Mouse (Mus musculus): ENCODE data around the gene Ncam2. TPM values are rescaled to one million over a fixed set of nuclear protein-coding genes. Genes with fewer than 3 reads are reported as not detected.
A peak's percentile ranks its signal among the peaks of the same experiment; 100 is the strongest.

Ncam2 gene
- polyA plus RNA-seq, 1 experiment from 2014 or later = 7.5 TPM

DNA sequence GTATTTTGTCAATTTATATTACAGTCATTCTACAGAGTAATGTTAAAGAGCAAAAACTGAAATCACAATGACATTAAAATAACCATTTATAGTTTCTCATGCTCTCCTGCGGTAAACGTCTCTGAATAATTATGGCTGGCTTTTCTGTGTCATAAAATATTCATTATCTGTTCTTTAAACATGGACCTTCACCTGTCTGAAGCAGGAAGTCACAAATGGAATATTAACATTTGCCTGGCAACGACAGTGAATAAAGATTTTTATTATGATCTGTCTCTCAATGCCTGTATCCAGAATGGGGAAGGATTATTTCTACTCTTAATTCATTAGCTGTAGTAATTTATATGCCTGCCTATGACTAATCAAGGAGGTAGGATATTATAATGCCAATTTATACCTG, 108.7 kb downstream of the Ncam2 start:
- Histone ChIP-seq H3K4me3 (no peak overlapping the region), H3K4me2 (replicated peaks) (no peak overlapping the region), H3K27me3 (no peaks in the 10 kb centered on the region), H3K36me3 (no peaks in the 10 kb centered on the region), H3K27ac (replicated peaks) (no peak overlapping the region), H3K9me3 (no peaks in the 10 kb centered on the region), H3K9ac (replicated peaks) (no peak overlapping the region), H3K4me1 (no peaks in the 10 kb centered on the region)
- ATAC-seq (ENCODE audit: low FRiP score, low read depth) = no peak
- 86% methylated on average over 3 of the region's 3 CpGs for WGBS

DNA sequence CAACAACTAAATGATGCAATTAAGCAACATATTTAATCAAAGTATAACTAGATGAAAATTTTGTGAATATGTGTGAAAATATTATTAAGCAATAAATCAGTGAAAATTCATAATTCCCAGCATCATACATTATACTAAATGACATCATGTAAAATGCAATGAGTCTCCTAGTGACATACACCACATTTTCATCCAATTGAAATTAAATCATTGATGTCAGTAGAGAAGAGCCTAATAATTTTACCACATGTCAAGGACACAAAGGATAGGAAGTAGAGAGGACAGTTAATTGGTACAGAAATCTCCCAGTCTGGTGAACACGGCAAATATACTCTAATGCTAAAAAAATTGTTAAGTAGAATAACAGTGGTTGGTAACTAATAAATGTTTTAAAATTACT, 118.5 kb downstream of the Ncam2 start:
- Histone ChIP-seq H3K9me3 (no peaks in the 10 kb centered on the region), H3K4me2 (replicated peaks) (no peak overlapping the region), H3K9ac (replicated peaks) (no peak overlapping the region), H3K4me3 (no peak overlapping the region), H3K36me3 (no peaks in the 10 kb centered on the region), H3K27ac (replicated peaks) (no peak overlapping the region), H3K4me1 (no peaks in the 10 kb centered on the region), H3K27me3 (no peaks in the 10 kb centered on the region)
- 89% methylated on average over 1 of the region's 1 CpGs for WGBS
- ATAC-seq (ENCODE audit: low FRiP score, low read depth) = no peak

DNA sequence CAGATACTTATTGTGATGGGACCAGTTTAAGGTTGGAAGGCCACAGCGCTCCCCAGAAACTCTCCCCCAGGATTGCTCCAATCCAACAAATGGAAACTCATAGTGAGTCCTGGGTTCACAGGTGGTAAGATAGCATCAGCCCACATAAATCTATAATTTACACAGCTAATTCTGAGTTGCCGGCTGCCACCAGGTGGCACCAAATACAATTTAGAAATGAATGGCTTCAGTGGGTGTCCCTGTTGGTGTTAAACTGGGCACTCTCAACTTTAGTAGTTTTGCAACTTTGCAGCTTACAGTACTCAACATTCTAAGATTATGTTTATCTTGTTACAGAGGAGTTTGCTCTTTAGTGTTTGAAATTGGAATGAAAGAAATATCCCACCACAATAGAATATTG, 130.0 kb downstream of the Ncam2 start:
- no peak overlapping the region for H3K9ac ChIP-seq (replicated peaks)
- WGBS = 17% methylated on average over 2 of the region's 2 CpGs
- H3K27ac ChIP-seq (replicated peaks) = no peak overlapping the region
- H3K4me3 ChIP-seq = no peak overlapping the region
- H3K4me2 ChIP-seq (replicated peaks) = no peak overlapping the region
- no peaks in the 10 kb centered on the region for H3K9me3 ChIP-seq
- ATAC-seq (ENCODE audit: low FRiP score, low read depth) = peak; percentile 64
- H3K36me3 ChIP-seq = no peaks in the 10 kb centered on the region
- no peaks in the 10 kb centered on the region for H3K4me1 ChIP-seq
- no peaks in the 10 kb centered on the region for H3K27me3 ChIP-seq

DNA sequence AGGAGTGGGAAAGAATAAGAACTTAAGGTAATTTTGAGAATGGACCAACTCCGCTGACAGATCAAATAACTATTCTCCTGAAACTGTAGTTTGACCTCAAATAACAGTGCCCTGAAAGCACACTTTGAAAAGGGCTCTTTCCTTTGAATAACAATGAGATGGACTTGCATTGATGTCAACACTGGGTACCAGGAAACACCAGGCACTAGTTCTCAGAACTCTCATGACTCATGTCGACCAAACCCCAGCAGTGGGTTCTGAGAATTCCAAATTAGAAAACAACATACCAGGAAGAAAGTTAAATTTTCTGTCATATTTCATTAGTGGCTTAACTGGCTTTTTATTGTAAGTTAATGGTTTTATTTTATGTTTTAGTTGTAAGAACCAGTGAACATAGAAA, 165.4 kb downstream of the Ncam2 start:
- no peak overlapping the region for H3K4me3 ChIP-seq
- H3K36me3 ChIP-seq = no peaks in the 10 kb centered on the region
- no peak overlapping the region for H3K4me2 ChIP-seq (replicated peaks)
- H3K27me3 ChIP-seq = no peaks in the 10 kb centered on the region
- no peak overlapping the region for H3K27ac ChIP-seq (replicated peaks)
- WGBS = 62% methylated on average over 2 of the region's 2 CpGs
- H3K9ac ChIP-seq (replicated peaks) = no peak overlapping the region
- no peaks in the 10 kb centered on the region for H3K4me1 ChIP-seq
- no peaks in the 10 kb centered on the region for H3K9me3 ChIP-seq
- ATAC-seq (ENCODE audit: low FRiP score, low read depth) = no peak

DNA sequence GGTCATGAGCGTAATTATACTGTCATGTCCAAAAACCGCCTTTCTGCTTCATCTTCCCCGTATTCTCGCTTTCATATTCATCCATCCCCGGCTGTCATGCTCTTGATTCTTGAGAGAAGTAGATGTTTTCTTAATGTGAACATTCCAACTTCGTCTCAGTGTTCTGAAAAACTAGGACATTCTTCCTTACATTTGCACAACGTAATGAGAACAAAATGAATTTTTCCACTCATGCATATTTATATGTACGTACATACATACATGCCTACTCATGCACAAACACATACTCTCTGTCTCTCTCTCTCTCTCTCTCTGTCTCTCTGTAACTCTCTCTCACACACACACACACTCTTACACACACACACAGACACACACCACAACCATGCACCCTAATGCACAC, 173.7 kb downstream of the Ncam2 start:
- H3K9me3 ChIP-seq = no peaks in the 10 kb centered on the region
- no peaks in the 10 kb centered on the region for H3K27me3 ChIP-seq
- H3K4me1 ChIP-seq = no peaks in the 10 kb centered on the region
- H3K36me3 ChIP-seq = no peaks in the 10 kb centered on the region
- H3K4me2 ChIP-seq (replicated peaks) = no peak overlapping the region
- no peak for ATAC-seq (ENCODE audit: low FRiP score, low read depth)
- H3K27ac ChIP-seq (replicated peaks) = no peak overlapping the region
- H3K9ac ChIP-seq (replicated peaks) = no peak overlapping the region
- 93% methylated on average over 8 of the region's 8 CpGs for WGBS
- no peak overlapping the region for H3K4me3 ChIP-seq

DNA sequence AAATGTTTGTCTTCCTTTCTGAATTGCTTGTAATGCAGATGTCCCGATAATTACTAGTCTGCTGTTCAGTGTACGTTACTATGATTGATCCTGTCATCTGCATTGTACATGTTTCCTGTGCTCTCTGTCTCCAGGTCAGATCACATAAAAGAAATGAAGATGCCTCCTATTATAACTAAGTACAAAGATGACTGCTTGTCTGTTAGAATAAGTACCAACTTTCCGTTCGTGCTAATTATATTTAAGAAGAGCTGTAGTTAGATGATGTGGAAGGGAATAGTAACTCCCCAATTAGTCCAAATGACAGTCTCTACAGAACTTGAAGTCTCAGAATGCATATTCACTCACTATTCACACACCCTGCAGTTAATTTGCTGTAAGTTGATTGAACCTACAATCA, 179.9 kb downstream of the Ncam2 start:
- H3K9ac ChIP-seq (replicated peaks) = no peak overlapping the region
- H3K4me2 ChIP-seq (replicated peaks) = no peak overlapping the region
- no peak overlapping the region for H3K27ac ChIP-seq (replicated peaks)
- no peaks in the 10 kb centered on the region for H3K9me3 ChIP-seq
- no peaks in the 10 kb centered on the region for H3K27me3 ChIP-seq
- no peaks in the 10 kb centered on the region for H3K36me3 ChIP-seq
- ATAC-seq (ENCODE audit: low FRiP score, low read depth) = no peak
- H3K4me1 ChIP-seq = no peaks in the 10 kb centered on the region
- no peak overlapping the region for H3K4me3 ChIP-seq
- WGBS = 78% methylated on average over 4 of the region's 4 CpGs

DNA sequence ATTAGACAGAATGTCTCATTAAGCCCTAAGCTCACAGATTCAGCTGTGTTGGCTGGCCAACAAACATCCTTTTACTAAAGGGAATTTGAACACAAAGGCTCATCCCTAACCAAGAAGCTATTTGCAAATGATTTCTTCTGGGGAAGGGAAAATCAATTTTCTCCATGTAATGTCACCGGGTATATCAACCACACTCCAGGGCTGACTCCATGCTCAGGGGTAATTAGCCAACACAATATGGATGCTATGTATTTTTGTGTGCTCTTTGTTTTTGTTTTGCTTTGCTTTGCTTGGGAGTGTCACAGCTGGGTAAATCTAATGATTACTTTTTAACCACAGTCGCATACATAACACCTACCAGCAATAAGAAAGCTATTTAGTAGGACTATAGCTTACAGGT, 188.1 kb downstream of the Ncam2 start:
- WGBS = 73% methylated on average over 2 of the region's 2 CpGs
- Histone ChIP-seq H3K4me1 (no peaks in the 10 kb centered on the region), H3K36me3 (no peaks in the 10 kb centered on the region)

DNA sequence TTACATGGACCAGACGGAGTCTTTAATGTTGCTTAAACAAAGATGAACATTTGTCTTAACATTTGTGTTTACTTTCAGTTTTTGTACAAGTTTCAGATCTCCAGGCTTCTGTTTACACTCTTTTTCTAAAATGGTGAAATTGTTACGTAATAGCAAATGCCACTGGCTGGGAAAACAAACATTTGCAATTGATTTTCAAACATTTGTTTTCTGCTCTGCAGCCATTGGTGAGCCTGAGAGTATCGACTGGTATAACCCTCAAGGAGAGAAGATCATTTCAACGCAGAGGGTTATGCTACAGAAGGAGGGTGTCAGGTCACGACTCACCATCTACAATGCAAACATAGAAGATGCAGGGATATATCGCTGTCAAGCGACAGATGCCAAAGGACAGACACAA, 234.1 kb downstream of the Ncam2 start:
- 84% methylated on average over 7 of the region's 7 CpGs for WGBS
- Histone ChIP-seq H3K27ac (replicated peaks) (no peak overlapping the region), H3K9ac (replicated peaks) (no peak overlapping the region), H3K4me2 (replicated peaks) (no peak overlapping the region), H3K27me3 (no peaks in the 10 kb centered on the region), H3K9me3 (no peaks in the 10 kb centered on the region), H3K4me1 (no peaks in the 10 kb centered on the region), H3K36me3 (no peaks in the 10 kb centered on the region), H3K4me3 (no peak overlapping the region)
- ATAC-seq (ENCODE audit: low FRiP score, low read depth) = no peak

More for the DNA sequence above, 188.1 kb downstream of the Ncam2 start:
- Histone ChIP-seq H3K27me3 (no peaks in the 10 kb centered on the region), H3K9ac (replicated peaks) (no peak overlapping the region), H3K27ac (replicated peaks) (no peak overlapping the region), H3K9me3 (no peaks in the 10 kb centered on the region), H3K4me3 (no peak overlapping the region), H3K4me2 (replicated peaks) (no peak overlapping the region)
- ATAC-seq (ENCODE audit: low FRiP score, low read depth) = peak; percentile 48

DNA sequence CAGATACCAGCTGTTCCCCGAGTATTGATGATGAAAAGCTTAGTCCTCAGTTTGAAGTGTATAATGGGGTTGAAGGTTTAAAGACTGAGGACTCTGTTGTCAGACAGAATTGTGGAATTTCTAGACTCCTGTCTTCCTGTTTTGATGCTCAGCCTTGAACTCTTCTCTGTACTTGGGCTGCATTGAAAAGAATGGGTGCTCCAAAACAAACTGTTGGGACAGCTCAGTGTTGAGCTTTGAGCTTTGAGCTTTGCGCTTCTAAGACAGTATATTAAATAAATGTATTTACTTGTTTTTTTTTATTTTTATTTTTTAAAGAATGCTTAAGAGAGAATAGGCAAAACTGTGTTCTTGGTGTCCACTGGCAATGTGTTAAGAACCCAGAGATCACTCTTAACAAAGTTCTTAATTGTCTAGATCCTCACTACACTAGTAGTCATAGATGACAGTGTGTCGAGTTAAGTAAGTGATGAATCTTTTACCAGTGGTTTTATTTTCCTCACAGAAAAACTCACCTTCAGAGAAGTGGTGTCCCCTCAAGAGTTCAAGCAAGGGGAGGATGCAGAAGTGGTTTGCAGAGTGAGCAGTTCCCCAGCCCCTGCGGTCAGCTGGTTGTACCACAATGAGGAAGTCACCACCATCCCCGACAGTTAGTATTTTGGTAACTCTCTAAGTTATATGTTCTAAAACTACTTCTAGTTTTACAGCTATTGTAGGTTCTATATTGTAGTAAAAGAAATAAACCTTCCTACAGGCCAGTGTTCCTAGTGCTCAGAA, 236.8 kb downstream of the Ncam2 start:
- no peaks in the 10 kb centered on the region for H3K27me3 ChIP-seq
- no peak overlapping the region for H3K27ac ChIP-seq (replicated peaks)
- H3K36me3 ChIP-seq = no peaks in the 10 kb centered on the region
- no peak overlapping the region for H3K4me3 ChIP-seq
- H3K9me3 ChIP-seq = no peaks in the 10 kb centered on the region
- H3K4me1 ChIP-seq = no peaks in the 10 kb centered on the region
- no peak overlapping the region for H3K4me2 ChIP-seq (replicated peaks)
- 89% methylated on average over 5 of the region's 5 CpGs for WGBS
- no peak for ATAC-seq (ENCODE audit: low FRiP score, low read depth)
- H3K9ac ChIP-seq (replicated peaks) = no peak overlapping the region

DNA sequence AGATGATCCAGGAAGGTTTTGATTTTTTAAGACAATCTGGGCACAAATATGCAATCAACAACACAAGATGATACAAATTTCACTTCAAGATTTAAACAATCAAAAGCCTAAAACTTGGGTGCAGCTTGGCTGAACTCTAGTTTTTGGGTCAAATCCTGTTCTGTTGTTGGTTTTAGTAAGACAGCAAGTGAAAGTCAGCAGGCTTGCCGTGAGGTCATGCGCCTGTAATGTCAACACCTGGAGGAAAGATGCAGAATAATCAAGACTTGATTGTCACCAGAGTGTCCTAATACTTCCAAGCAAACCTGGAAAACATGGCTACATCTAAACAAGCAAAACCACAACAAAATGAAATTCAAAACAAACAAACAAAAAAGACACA, 237.4 kb downstream of the Ncam2 start:
- Histone ChIP-seq H3K4me2 (replicated peaks) (no peak overlapping the region), H3K27ac (replicated peaks) (no peak overlapping the region), H3K36me3 (no peaks in the 10 kb centered on the region), H3K9ac (replicated peaks) (no peak overlapping the region), H3K27me3 (no peaks in the 10 kb centered on the region), H3K4me3 (no peak overlapping the region), H3K4me1 (no peaks in the 10 kb centered on the region), H3K9me3 (no peaks in the 10 kb centered on the region)
- no peak for ATAC-seq (ENCODE audit: low FRiP score, low read depth)
- WGBS = 89% methylated on average over 2 of the region's 2 CpGs

DNA sequence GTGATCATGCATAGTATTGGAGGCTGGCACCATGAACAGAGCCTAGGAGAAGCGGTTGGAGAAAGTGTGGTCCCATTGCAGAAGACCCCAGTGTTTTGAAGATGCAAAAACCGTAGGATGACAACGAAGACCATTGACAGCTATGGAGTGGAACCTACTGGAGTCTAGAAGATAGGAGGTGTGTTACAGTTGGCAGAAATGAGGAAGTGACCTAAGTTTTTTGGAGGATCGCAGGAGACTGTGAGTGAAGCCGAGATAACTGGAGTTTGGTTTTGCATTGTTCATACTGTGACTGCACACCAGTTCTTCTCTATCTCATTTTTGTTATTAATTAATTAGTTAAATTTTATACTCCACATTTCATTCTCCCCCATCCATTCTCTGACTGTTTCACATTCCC, 250.4 kb downstream of the Ncam2 start:
- Histone ChIP-seq H3K27ac (replicated peaks) (no peak overlapping the region), H3K9ac (replicated peaks) (no peak overlapping the region), H3K9me3 (no peaks in the 10 kb centered on the region), H3K4me2 (replicated peaks) (no peak overlapping the region), H3K27me3 (no peaks in the 10 kb centered on the region), H3K36me3 (no peaks in the 10 kb centered on the region), H3K4me1 (no peaks in the 10 kb centered on the region), H3K4me3 (no peak overlapping the region)
- 87% methylated on average over 5 of the region's 5 CpGs for WGBS
- ATAC-seq (ENCODE audit: low FRiP score, low read depth) = no peak

DNA sequence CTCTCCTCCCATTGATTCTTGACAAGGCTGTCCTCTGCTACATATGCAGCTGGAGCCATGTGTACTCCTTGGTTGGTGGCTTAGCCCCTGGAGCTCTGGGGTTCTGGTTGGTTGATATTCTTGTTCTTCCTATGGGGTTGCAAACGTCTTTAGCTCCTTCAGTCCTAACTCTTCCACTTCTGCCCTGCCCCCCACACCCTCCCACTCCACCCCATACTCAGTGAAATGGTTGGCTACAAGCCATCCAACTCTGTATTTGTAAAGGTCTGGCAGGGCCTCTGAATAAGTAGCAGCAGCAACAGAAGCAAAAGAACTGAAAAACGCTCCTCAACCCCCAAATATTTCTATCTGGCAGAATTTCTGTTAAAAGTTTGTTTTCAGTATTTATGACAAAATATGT, 252.5 kb downstream of the Ncam2 start:
- no peak overlapping the region for H3K4me2 ChIP-seq (replicated peaks)
- H3K9ac ChIP-seq (replicated peaks) = no peak overlapping the region
- H3K27me3 ChIP-seq = no peaks in the 10 kb centered on the region
- H3K9me3 ChIP-seq = no peaks in the 10 kb centered on the region
- H3K4me3 ChIP-seq = no peak overlapping the region
- no peak for ATAC-seq (ENCODE audit: low FRiP score, low read depth)
- H3K36me3 ChIP-seq = no peaks in the 10 kb centered on the region
- H3K4me1 ChIP-seq = no peaks in the 10 kb centered on the region
- H3K27ac ChIP-seq (replicated peaks) = no peak overlapping the region
- WGBS = 58% methylated on average over 2 of the region's 2 CpGs

DNA sequence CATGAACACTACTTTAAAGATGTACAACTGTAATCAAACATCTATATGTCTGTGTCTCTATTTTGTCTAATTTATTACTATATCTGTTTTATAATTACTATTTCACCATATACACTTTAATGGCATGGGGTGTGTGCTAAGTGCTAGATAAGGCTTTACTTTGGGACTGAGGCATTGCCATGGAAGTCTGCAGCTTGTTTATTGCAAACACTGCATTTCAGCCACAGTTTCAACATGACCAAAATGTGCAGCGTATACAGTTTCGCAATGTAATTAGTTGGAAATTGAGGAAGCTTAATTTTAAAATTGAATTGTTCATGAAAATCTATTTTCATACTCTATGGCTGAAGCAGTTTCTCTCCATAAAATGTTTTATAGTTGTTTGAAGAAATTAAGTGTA, 254.0 kb downstream of the Ncam2 start:
- Histone ChIP-seq H3K27ac (replicated peaks) (no peak overlapping the region), H3K36me3 (no peaks in the 10 kb centered on the region), H3K4me2 (replicated peaks) (no peak overlapping the region), H3K9ac (replicated peaks) (no peak overlapping the region), H3K27me3 (no peaks in the 10 kb centered on the region), H3K4me3 (no peak overlapping the region), H3K9me3 (no peaks in the 10 kb centered on the region), H3K4me1 (no peaks in the 10 kb centered on the region)
- no peak for ATAC-seq (ENCODE audit: low FRiP score, low read depth)
- WGBS = 93% methylated on average over 2 of the region's 2 CpGs

All from midbrain, embryonic 12.5 days (tissue).